Mouse (Mus musculus) Patski (cell line): Measurements from ENCODE around the gene Plxna4. TPM values are rescaled to one million over a fixed set of nuclear protein-coding genes. Genes with fewer than 3 reads are reported as not detected.

Experiments
- ATAC-seq: fragments of 100-300 bp; one replicate; pipeline ENCODE4 v1.8.0; 2021
- CTCF ChIA-PET: fragments of 350-600 bp; sonication (Branson Sonifier 250); formaldehyde crosslinking; loops from one replicate; lab custom pipeline; 2022; ENCODE audit warnings: inconsistent platforms; lab: Charles Lee
- POLR2A ChIA-PET: fragments of 350-600 bp; sonication (Branson Sonifier 250); formaldehyde crosslinking; loops from one replicate; lab custom pipeline; 2022; ENCODE audit warnings: antibody characterized with exemption, inconsistent platforms; lab: Charles Lee
- DNase-seq: peaks from one replicate; pipeline ENCODE4 v3.0.0-alpha.2; 2011; ENCODE audit warnings: low read depth, low spot score
- H3K27me3 ChIP-seq: fragments of 371-371 bp; one replicate; pipeline ENCODE4 v1.5.1; 2021
- CTCF ChIP-seq: fragments of 100-300 bp; IDR thresholded peaks from one replicate; pipeline ENCODE4 v1.5.1; 2021
- in situ Hi-C: fragments of 300-500 bp; cut with MboI; formaldehyde crosslinking; loops from 3 replicates; pipeline ENCODE4 v1.11.1; 2018; ENCODE audit warnings: low pct_unique_long_range_greater_than_20kb, mixed read lengths
- polyA plus RNA-seq: library from polyadenylated mRNA; unstranded; gene quantifications from one replicate; pipeline ENCODE4 v1.2.3, GENCODE M21; 2021

Gene Plxna4
- polyA plus RNA-seq, 1 experiment from 2014 or later, result 7.3 TPM

DNA sequence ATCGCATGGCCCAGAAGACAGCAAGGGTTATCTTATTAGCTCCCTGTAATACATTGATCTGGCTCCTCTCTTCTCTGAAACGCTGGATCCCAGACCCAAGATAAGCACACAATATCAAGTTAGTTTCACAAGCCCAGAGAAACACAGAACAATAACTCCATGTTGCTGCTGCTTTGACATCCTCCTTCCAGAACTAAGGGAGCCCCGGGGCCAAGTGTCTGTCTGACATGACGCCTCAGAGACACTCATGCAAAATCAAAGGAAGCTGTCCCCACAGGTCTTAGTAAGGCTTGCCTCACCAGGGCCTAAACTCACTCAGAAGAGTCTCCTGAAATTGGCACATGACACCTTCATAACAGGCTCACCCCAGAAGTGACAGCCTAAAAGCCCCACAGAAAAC lies 1.6 kb upstream of the Plxna4 start:
- H3K27me3 ChIP-seq, result peaks cover 8% of the 10 kb centered on the region
- TF ChIP-seq CTCF, result no peak

GRCm38 (mm10) chr6:32587136-32588009 lies 619 bp downstream of the Plxna4 start:
- TF ChIP-seq CTCF, result no peak
- in situ Hi-C loops, result loop anchor here (5.0 to 25.0 kb wide), 2 partner anchors 255 to 925 kb away; no protein-coding TSS in a partner anchor
- POLR2A ChIA-PET, result interaction anchor here (0.5 to 1.3 kb wide), 3 partner anchors 257 to 319 kb away, joined by 3 read pairs; no protein-coding TSS in a partner anchor
- DNase-seq (no peak), ATAC-seq (no peak)
- CTCF ChIA-PET, result interaction anchor here (1.3 kb wide), 1 partner anchor 259 kb away, joined by 3 read pairs; no protein-coding TSS in a partner anchor
- H3K27me3 ChIP-seq, result peaks cover 3% of the 10 kb centered on the region

More for the DNA sequence above, 1.6 kb upstream of the Plxna4 start:
- CTCF ChIA-PET, result interaction anchor here (1.0 kb wide), 1 partner anchor 261 kb away, joined by 3 read pairs; no protein-coding TSS in a partner anchor
- ATAC-seq (no peak), DNase-seq (no peak)
- in situ Hi-C loops, result loop anchor here (5.0 to 25.0 kb wide), 3 partner anchors 257 to 927 kb away; no protein-coding TSS in a partner anchor
- POLR2A ChIA-PET, result no interaction called here

DNA sequence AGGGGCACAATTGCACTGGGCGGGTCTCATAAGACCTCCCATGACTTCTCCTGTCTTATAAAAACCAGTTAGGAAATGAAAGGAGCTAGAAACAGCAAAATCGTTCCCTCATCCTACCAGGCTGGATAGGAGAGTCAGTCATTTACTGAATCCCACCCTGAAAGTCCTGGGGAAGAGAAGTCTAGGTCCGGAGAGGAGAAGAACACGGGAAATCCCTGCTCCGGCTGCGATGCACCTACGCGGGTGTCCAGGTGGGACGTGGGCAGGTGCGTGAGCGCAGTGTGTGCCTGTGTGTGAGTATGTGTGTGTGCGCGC lies 1.2 kb downstream of the Plxna4 start:
- no peak for ATAC-seq
- in situ Hi-C loops, result loop anchor here (5.0 to 25.0 kb wide), 2 partner anchors 254 to 924 kb away; no protein-coding TSS in a partner anchor
- DNase-seq, result no peak
- ChIA-PET CTCF (interaction anchor here (1.3 kb wide), 1 partner anchor 258 kb away, joined by 3 read pairs; no protein-coding TSS in a partner anchor), POLR2A (interaction anchor here (0.5 to 1.0 kb wide), 2 partner anchors 257 to 319 kb away, joined by 3 read pairs; no protein-coding TSS in a partner anchor)
- TF ChIP-seq CTCF, result no peak
- peaks cover 3% of the 10 kb centered on the region for H3K27me3 ChIP-seq

GRCm38 (mm10) chr6:32586390-32586789 lies 1.6 kb downstream of the Plxna4 start:
- H3K27me3 ChIP-seq, result peaks cover 3% of the 10 kb centered on the region
- TF ChIP-seq CTCF, result no peak
- no peak for DNase-seq
- ATAC-seq, result no peak
- ChIA-PET CTCF (interaction anchor here (1.3 kb wide), 1 partner anchor 258 kb away, joined by 3 read pairs; no protein-coding TSS in a partner anchor), POLR2A (interaction anchor here (0.5 to 1.0 kb wide), 2 partner anchors 256 to 320 kb away, joined by 3 read pairs; no protein-coding TSS in a partner anchor)
- in situ Hi-C loops, result loop anchor here (5.0 to 25.0 kb wide), 2 partner anchors 254 to 924 kb away; no protein-coding TSS in a partner anchor

DNA sequence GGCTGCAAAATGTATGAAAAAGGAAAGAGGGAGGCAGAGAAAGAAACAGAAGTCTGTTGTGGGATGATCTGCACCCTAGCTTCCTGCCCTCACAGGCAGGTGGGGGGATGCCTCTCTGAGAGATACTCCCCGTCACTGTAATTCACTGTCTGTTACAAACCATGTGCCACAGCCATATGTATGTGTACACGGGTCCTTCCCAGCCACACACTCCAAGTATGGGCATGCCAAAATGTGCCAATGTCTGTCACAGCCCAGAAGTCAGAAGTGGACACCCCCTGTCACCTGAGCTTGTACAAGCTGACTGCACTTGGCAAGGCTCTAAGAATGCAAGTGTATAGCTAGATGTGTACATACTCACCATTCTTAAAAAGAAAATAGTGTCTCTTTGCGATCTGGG lies 2.8 kb downstream of the Plxna4 start:
- ChIA-PET POLR2A (interaction anchor here (0.6 to 1.3 kb wide), 3 partner anchors 12 to 1013 kb away, joined by 3 to 6 read pairs (median 3); no protein-coding TSS in a partner anchor), CTCF (interaction anchor here (0.8 to 2.0 kb wide), 2 partner anchors 16 to 257 kb away, joined by 3 to 11 read pairs; no protein-coding TSS in a partner anchor)
- DNase-seq, result no peak
- in situ Hi-C loops, result loop anchor here (5.0 to 25.0 kb wide), 2 partner anchors 253 to 923 kb away; no protein-coding TSS in a partner anchor
- ATAC-seq, result no peak
- TF ChIP-seq CTCF, result no peak
- peaks cover 3% of the 10 kb centered on the region for H3K27me3 ChIP-seq

GRCm38 (mm10) chr6:32584243-32584880 lies 3.6 kb downstream of the Plxna4 start:
- in situ Hi-C loops, result loop anchor here (25.0 kb wide), 1 partner anchor 922 kb away; no protein-coding TSS in a partner anchor
- H3K27me3 ChIP-seq, result peaks cover 3% of the 10 kb centered on the region
- POLR2A ChIA-PET, result interaction anchor here (1.3 kb wide), 1 partner anchor 11 kb away, joined by 3 read pairs; no protein-coding TSS in a partner anchor
- no peak for ATAC-seq
- TF ChIP-seq CTCF, result no peak
- no peak for DNase-seq
- CTCF ChIA-PET, result interaction anchor here (0.8 to 2.0 kb wide), 2 partner anchors 15 to 256 kb away, joined by 3 to 11 read pairs; no protein-coding TSS in a partner anchor

- ATAC-seq (no peak), DNase-seq (no peak)
- ChIA-PET POLR2A (no interaction called here), CTCF (interaction anchor here (2.0 kb wide), 1 partner anchor 255 kb away, joined by 11 read pairs; no protein-coding TSS in a partner anchor)
- in situ Hi-C loops, result loop anchor here (25.0 kb wide), 1 partner anchor 921 kb away; no protein-coding TSS in a partner anchor
- TF ChIP-seq CTCF, result no peak
- H3K27me3 ChIP-seq, result peaks cover 3% of the 10 kb centered on the region
Observed at GRCm38 (mm10) chr6:32583582-32583981, 4.4 kb downstream of the Plxna4 start.

- no peak for TF ChIP-seq CTCF
- ChIA-PET POLR2A (interaction anchor here (0.7 kb wide), 1 partner anchor 564 kb away, joined by 6 read pairs; no protein-coding TSS in a partner anchor), CTCF (no interaction called here)
- in situ Hi-C loops, result no loop called here
- no peaks in the 10 kb centered on the region for H3K27me3 ChIP-seq
- ATAC-seq (no peak), DNase-seq (no peak)
Observed at GRCm38 (mm10) chr6:32571485-32571884, 16.5 kb downstream of the Plxna4 start.

GRCm38 (mm10) chr6:32570445-32570844 lies 17.5 kb downstream of the Plxna4 start:
- DNase-seq (no peak), ATAC-seq (no peak)
- H3K27me3 ChIP-seq, result peaks cover 2% of the 10 kb centered on the region
- no peak for TF ChIP-seq CTCF
- ChIA-PET POLR2A (interaction anchor here (0.6 kb wide), 1 partner anchor 37 kb away, joined by 5 read pairs; no protein-coding TSS in a partner anchor), CTCF (no interaction called here)
- in situ Hi-C loops, result no loop called here
